Mouse (Mus musculus) kidney, postnatal 25 days (tissue): ENCODE data around the gene Fam193b.

Source experiments
- DNase-seq, 2 experiments: peaks; one replicate each; pipeline ENCODE4 v3.0.0; 2021; ENCODE audit warnings: mixed read lengths in 2 of 2

Gene Fam193b

GRCm38 (mm10) chr13:55494883-55495621 is 75.9 kb downstream of the Fam193b start:
- peak; percentile 51 to 63 for DNase-seq

- no peak for DNase-seq
Observed at GRCm38 (mm10) chr13:55494257-55494656, 76.7 kb downstream of the Fam193b start.
